Mouse (Mus musculus) cerebellum, postnatal 14 days (tissue): ENCODE results near the gene Pex16.

ENCODE experiments used
- DNase-seq, 2 experiments: peaks; one replicate each; pipeline ENCODE4 v3.0.0; 2021; ENCODE audit warnings: mixed read lengths in 2 of 2

The Pex16 gene

GRCm38 (mm10) chr2:92388891-92389641, 14.6 kb downstream of the Pex16 start:
- peak; percentile 85 to 88 for DNase-seq

GRCm38 (mm10) chr2:92389645-92390044, 15.2 kb downstream of the Pex16 start:
- no peak for DNase-seq

- DNase-seq, result peak; percentile 63 to 71
Observed at GRCm38 (mm10) chr2:92390206-92390930, 15.9 kb downstream of the Pex16 start.

GRCm38 (mm10) chr2:92391116-92391515, 16.6 kb downstream of the Pex16 start:
- peak; percentile 51 to 56 for DNase-seq

GRCm38 (mm10) chr2:92391703-92392317, 17.3 kb downstream of the Pex16 start:
- peak; percentile 62 to 65 for DNase-seq

GRCm38 (mm10) chr2:92392318-92393264, 18.1 kb downstream of the Pex16 start:
- DNase-seq, result peak; percentile 63 to 72

- DNase-seq, result no peak
Observed at GRCm38 (mm10) chr2:92395535-92395934, 21.1 kb downstream of the Pex16 start.

- DNase-seq, result no peak
Observed at GRCm38 (mm10) chr2:92397436-92397835, 23.0 kb downstream of the Pex16 start.

- peak in 1 of 2 experiments; percentile 38 for DNase-seq
Observed at GRCm38 (mm10) chr2:92399877-92400276, 25.4 kb downstream of the Pex16 start.

- DNase-seq, result peak; percentile 67 to 71
Observed at GRCm38 (mm10) chr2:92400682-92401081, 26.2 kb downstream of the Pex16 start.

GRCm38 (mm10) chr2:92401091-92401561, 26.6 kb downstream of the Pex16 start, which contains the start of gene Mapk8ip1:
TSS of gene Mapk8ip1 (minus strand) at chr2:92401263.
- peak; percentile 73 to 76 for DNase-seq

- DNase-seq, result peak; percentile 84 to 88
Observed at GRCm38 (mm10) chr2:92402591-92403326, 28.3 kb downstream of the Pex16 start.

- peak in 1 of 2 experiments; percentile 35 for DNase-seq
Observed at GRCm38 (mm10) chr2:92403776-92404319, 29.4 kb downstream of the Pex16 start.

GRCm38 (mm10) chr2:92404737-92405136, 30.3 kb downstream of the Pex16 start:
- DNase-seq, result peak in 1 of 2 experiments; percentile 50

GRCm38 (mm10) chr2:92405687-92406086, 31.2 kb downstream of the Pex16 start:
- DNase-seq, result no peak

- no peak for DNase-seq
Observed at GRCm38 (mm10) chr2:92408309-92409045, 34.0 kb downstream of the Pex16 start.

GRCm38 (mm10) chr2:92411705-92412104, 37.2 kb downstream of the Pex16 start:
- peak; percentile 71 to 81 for DNase-seq

- DNase-seq, result peak in 1 of 2 experiments; percentile 19
Observed at GRCm38 (mm10) chr2:92421723-92422387, 47.4 kb downstream of the Pex16 start.

- DNase-seq, result peak; percentile 55 to 61
Observed at GRCm38 (mm10) chr2:92422388-92423135, 48.1 kb downstream of the Pex16 start.
